Mouse (Mus musculus) midbrain, embryonic 10.5 days (tissue): ENCODE data around the gene Fam181a. TPM values are rescaled to one million over a fixed set of nuclear protein-coding genes. Genes with fewer than 3 reads are reported as not detected.

Source experiments
- DNase-seq: peaks from one replicate; pipeline ENCODE4 v3.0.0-alpha.2; 2017; ENCODE audit warnings: low spot score
- H3K27ac ChIP-seq: fragments of 300-500 bp; sonication (generic); replicated peaks from 2 replicates; pipeline ENCODE4 v1.5.1; 2016; ENCODE audit warnings: mild to moderate bottlenecking
- H3K27me3 ChIP-seq: fragments of 300-500 bp; sonication (generic); 2 replicates; pipeline ENCODE4 v1.6.1; 2016; ENCODE audit warnings: low read depth, mild to moderate bottlenecking; ENCODE audit not compliant: poor library complexity, severe bottlenecking
- H3K36me3 ChIP-seq: fragments of 300-500 bp; sonication (generic); 2 replicates; pipeline ENCODE4 v1.6.1; 2016; ENCODE audit warnings: mild to moderate bottlenecking, moderate library complexity
- H3K4me1 ChIP-seq: fragments of 300-500 bp; sonication (generic); 2 replicates; pipeline ENCODE4 v1.6.1; 2016
- H3K4me3 ChIP-seq: fragments of 300-500 bp; sonication (generic); 2 replicates; pipeline ENCODE4 v1.5.1; 2016; ENCODE audit warnings: mild to moderate bottlenecking, moderate library complexity
- H3K9me3 ChIP-seq: fragments of 300-500 bp; sonication (generic); replicated peaks from 2 replicates; pipeline ENCODE4 v1.6.1; 2016; ENCODE audit warnings: mild to moderate bottlenecking
- WGBS: fragments of 180-500 bp; shearing (Covaris S2); methylation state at CpG from one replicate; pipeline ENCODE4 v1.1.7; 2016; 5-methylcytosine and 5-hydroxymethylcytosine counted together
- polyA plus RNA-seq: library from polyadenylated mRNA; unstranded; fragments of >200 nt; fragmentation: Nextera tagmentation; extraction: Ambion mirVana; gene quantifications from 2 replicates; pipeline ENCODE4 v1.2.1, GENCODE M21; 2016

The Fam181a gene
- 52.7 and 54.9 TPM in 2 replicates for polyA plus RNA-seq

DNA sequence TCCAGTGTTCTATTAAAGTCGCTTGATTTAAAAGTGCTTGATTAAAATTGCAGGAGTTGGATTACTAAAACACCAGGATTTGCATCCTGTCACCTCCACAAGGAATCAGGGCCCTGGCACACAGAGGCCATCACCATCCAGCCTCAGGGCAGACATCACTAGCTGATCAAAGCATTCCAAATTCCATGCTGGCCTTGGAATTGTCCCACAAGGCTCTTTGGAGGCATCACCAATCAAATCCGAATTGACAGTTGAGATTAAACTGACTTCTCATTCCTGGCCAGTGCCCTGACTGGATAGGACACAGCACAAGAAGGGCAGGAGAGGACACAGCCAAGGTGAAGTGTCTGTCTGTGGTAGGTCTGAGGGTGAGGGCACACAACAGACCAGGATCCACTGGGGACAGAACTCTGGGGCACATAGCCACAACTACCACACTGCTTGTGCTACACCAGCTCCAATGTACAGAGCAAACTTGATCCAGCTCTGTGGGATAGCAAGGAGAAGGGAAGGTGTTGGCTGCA is at the start of gene Fam181a:
Gene Fam181a, plus strand, starts transcription at position 232 of the 524 bp plus-strand sequence.
- 84% methylated on average over 2 of the region's 2 CpGs for WGBS
- H3K4me3 ChIP-seq, result no peak within 1 kb of the TSS

DNA sequence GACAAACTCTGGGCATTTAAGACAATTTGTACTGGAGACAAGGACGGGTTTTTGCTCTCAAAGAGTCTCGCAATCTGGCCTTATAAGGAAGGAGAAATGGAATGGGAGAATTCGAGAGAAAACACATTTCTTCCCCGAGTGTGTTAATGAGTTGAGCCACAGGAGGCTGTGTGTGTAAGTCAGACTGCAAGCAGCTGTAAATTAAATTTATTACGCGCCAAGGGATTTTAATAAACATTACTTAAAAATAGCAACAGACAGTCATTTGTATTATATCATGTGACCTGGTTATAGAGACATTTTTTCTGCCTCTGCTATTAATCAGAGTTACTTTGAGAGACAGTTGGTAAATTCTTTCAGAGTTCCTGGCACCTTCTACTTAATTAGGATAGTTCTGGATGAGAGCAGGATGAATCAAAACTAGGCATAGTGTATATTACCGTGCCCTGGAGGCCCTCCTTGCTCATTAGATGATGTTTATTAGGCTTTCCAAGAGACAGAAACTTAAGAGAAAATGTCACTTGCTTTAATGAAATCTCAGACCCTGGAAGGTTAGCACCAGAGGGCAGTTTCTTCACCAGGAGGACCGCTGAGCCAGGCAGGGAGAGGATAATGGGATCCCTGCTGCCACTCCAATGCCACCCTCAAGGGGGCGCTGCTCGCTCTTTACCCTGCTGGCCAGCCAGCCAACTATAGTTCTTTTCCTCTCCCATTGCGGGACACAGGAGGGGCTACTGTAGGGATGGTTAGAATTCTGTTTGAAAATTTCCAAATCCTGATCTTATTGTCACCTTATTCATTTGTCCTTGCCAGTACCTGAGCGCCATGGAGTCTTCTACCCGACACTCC is 48.5 kb upstream of the Fam181a start:
- WGBS, result 67% methylated on average over 13 of the region's 13 CpGs
- H3K4me3 ChIP-seq, result no peak overlapping the region
- H3K27ac ChIP-seq, result no peak overlapping the region
- H3K36me3 ChIP-seq, result no peaks in the 10 kb centered on the region
- H3K4me1 ChIP-seq, result peaks cover 5% of the 10 kb centered on the region; the same call in 1 of the 2 replicates
- H3K27me3 ChIP-seq, result no peaks in the 10 kb centered on the region
- DNase-seq, result no peak
- no peaks in the 10 kb centered on the region for H3K9me3 ChIP-seq

More for the DNA sequence above, at the start of gene Fam181a:
- Histone ChIP-seq H3K9me3 (peaks cover 10% of the 10 kb centered on the region), H3K27me3 (peaks cover 40% of the 10 kb centered on the region), H3K4me1 (peaks cover 60% of the 10 kb centered on the region), H3K27ac (peak within 1 kb of the TSS; percentile 93), H3K36me3 (peaks cover 11% of the 10 kb centered on the region)
- DNase-seq, result no peak

- H3K36me3 ChIP-seq, result no peaks in the 10 kb centered on the region
- peaks cover 9% of the 10 kb centered on the region for H3K4me1 ChIP-seq
- no peak for DNase-seq
- no peaks in the 10 kb centered on the region for H3K9me3 ChIP-seq
- 23% methylated on average over 3 of the region's 3 CpGs for WGBS
- no peaks in the 10 kb centered on the region for H3K27me3 ChIP-seq
- H3K4me3 ChIP-seq, result no peak overlapping the region
- no peak overlapping the region for H3K27ac ChIP-seq
Observed at GRCm38 (mm10) chr12:103266605-103267004, 44.2 kb upstream of the Fam181a start.

GRCm38 (mm10) chr12:103272176-103272575 is 38.6 kb upstream of the Fam181a start:
- Histone ChIP-seq H3K27ac (no peak overlapping the region), H3K9me3 (no peaks in the 10 kb centered on the region), H3K4me1 (peaks cover 4% of the 10 kb centered on the region; the same call in 1 of the 2 replicates), H3K36me3 (no peaks in the 10 kb centered on the region), H3K4me3 (no peak overlapping the region), H3K27me3 (no peaks in the 10 kb centered on the region)
- 89% methylated on average over 3 of the region's 3 CpGs for WGBS
- DNase-seq, result no peak

DNA sequence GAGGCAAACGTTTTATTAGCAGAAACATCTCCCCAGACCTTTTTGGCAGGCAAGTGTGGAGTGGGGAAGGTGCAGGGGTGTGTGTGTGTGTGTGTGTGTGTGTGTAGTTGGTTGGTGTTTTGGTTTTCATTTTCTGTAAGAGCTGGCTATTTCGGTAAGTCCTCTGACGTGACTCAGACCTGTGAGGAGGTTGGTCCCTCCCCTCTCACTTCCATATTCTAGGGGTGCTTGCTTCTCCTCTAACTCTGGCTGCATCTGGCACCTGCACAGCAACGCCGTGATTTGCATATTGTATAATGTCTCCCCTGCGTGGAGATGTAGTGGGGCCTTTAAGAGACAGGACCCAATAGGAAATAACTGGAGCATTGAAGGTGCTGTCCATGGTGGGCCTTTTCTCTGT is 37.7 kb upstream of the Fam181a start:
- Histone ChIP-seq H3K27ac (no peak overlapping the region), H3K4me1 (peaks cover 2% of the 10 kb centered on the region; the same call in 1 of the 2 replicates), H3K27me3 (no peaks in the 10 kb centered on the region), H3K4me3 (no peak overlapping the region), H3K9me3 (peaks cover 8% of the 10 kb centered on the region; the same call in 1 of the 2 replicates), H3K36me3 (no peaks in the 10 kb centered on the region)
- WGBS, result 66% methylated on average over 6 of the region's 6 CpGs
- no peak for DNase-seq

- no peaks in the 10 kb centered on the region for H3K4me1 ChIP-seq
- H3K27me3 ChIP-seq, result no peaks in the 10 kb centered on the region
- no peaks in the 10 kb centered on the region for H3K36me3 ChIP-seq
- 91% methylated on average over 2 of the region's 2 CpGs for WGBS
- H3K4me3 ChIP-seq, result no peak overlapping the region
- H3K27ac ChIP-seq, result no peak overlapping the region
- H3K9me3 ChIP-seq, result peaks cover 12% of the 10 kb centered on the region; the same call in 1 of the 2 replicates
- DNase-seq, result no peak
Observed at GRCm38 (mm10) chr12:103273732-103274131, 37.0 kb upstream of the Fam181a start.

DNA sequence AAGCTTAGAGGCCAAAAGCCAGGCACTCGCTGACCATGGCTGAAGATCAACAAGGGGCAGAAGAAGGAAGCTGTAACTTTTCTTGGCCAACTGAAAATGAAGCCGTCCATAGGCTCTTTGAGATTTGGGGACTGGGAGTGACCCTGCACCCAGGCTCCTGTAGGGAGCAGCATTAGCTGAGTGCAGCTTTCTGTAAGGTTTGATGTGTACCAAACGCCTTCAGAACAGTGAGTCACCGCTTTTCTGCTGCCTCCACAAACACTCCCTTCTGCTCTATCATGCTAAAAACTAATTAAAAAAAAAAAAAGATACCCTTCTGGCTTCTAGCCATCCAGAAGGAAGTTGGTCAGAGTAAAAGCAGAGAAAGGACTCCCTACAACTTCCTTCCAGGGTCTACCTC is 34.4 kb upstream of the Fam181a start:
- no peaks in the 10 kb centered on the region for H3K27me3 ChIP-seq
- no peak overlapping the region for H3K4me3 ChIP-seq
- no peak overlapping the region for H3K27ac ChIP-seq
- DNase-seq, result no peak
- 77% methylated on average over 4 of the region's 4 CpGs for WGBS
- H3K9me3 ChIP-seq, result peaks cover 12% of the 10 kb centered on the region; the same call in 1 of the 2 replicates
- no peaks in the 10 kb centered on the region for H3K4me1 ChIP-seq
- no peaks in the 10 kb centered on the region for H3K36me3 ChIP-seq

GRCm38 (mm10) chr12:103281491-103281890 is 29.3 kb upstream of the Fam181a start:
- H3K9me3 ChIP-seq, result peaks cover 12% of the 10 kb centered on the region; the same call in 1 of the 2 replicates
- peaks cover 4% of the 10 kb centered on the region; the same call in 1 of the 2 replicates for H3K4me1 ChIP-seq
- no peak for DNase-seq
- H3K27me3 ChIP-seq, result no peaks in the 10 kb centered on the region
- no peak overlapping the region for H3K27ac ChIP-seq
- no peak overlapping the region for H3K4me3 ChIP-seq
- 82% methylated on average over 2 of the region's 2 CpGs for WGBS
- H3K36me3 ChIP-seq, result no peaks in the 10 kb centered on the region

GRCm38 (mm10) chr12:103281912-103282311 is 28.9 kb upstream of the Fam181a start:
- Histone ChIP-seq H3K27ac (no peak overlapping the region), H3K9me3 (peaks cover 12% of the 10 kb centered on the region; the same call in 1 of the 2 replicates), H3K36me3 (no peaks in the 10 kb centered on the region), H3K27me3 (no peaks in the 10 kb centered on the region), H3K4me1 (peaks cover 4% of the 10 kb centered on the region; the same call in 1 of the 2 replicates), H3K4me3 (no peak overlapping the region)
- DNase-seq, result no peak
- WGBS, result 78% methylated on average over 4 of the region's 4 CpGs

DNA sequence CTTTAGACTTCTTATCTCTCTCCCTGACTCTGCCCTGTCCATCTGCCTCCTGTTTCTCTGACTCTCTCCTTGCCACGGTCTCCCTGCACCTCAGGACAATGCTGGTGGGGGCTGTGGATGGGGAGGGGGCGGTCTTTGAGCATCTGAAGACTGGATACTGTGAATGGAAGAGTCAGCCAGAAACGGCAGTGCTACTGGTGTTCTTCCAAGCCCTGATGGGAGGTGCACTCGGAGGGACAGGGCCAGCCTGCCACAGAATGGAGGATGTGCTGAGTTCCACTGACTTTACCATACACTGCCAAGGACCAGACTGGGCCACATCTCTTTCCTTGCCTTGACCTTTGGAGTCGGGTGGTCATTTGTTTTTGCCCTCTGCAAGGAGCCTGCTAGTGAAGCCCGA is 27.8 kb upstream of the Fam181a start:
- H3K27ac ChIP-seq, result peak overlapping the region; percentile 30; the same call in 1 of the 2 replicates
- WGBS, result 74% methylated on average over 6 of the region's 6 CpGs
- no peaks in the 10 kb centered on the region for H3K36me3 ChIP-seq
- no peak overlapping the region for H3K4me3 ChIP-seq
- no peaks in the 10 kb centered on the region for H3K27me3 ChIP-seq
- H3K4me1 ChIP-seq, result peaks cover 4% of the 10 kb centered on the region; the same call in 1 of the 2 replicates
- peaks cover 5% of the 10 kb centered on the region; the same call in 1 of the 2 replicates for H3K9me3 ChIP-seq
- no peak for DNase-seq

DNA sequence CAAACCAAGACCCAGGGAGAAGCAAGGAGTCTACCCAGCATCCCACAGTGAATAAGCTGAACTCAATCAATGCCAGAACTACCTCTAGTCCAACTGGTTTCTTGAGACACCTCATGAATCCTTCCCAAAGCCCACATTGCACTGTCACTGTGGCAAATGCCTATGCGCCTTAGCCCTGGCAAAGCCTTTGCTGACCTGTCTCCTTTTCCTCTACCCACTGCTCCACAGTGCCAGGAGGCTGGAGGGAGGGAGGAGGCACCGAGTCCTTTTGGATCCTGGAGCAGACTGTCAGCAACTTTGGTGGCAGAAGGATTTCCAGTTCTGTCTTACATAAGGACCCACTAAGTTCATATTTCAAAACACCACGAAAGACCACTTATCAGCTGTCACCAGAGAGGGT is 27.4 kb upstream of the Fam181a start:
- H3K4me1 ChIP-seq, result peaks cover 4% of the 10 kb centered on the region; the same call in 1 of the 2 replicates
- 94% methylated on average over 3 of the region's 3 CpGs for WGBS
- DNase-seq, result no peak
- peaks cover under 1% of the 10 kb centered on the region; the same call in 1 of the 2 replicates for H3K9me3 ChIP-seq
- no peak overlapping the region for H3K27ac ChIP-seq
- H3K4me3 ChIP-seq, result no peak overlapping the region
- H3K27me3 ChIP-seq, result no peaks in the 10 kb centered on the region
- H3K36me3 ChIP-seq, result no peaks in the 10 kb centered on the region

GRCm38 (mm10) chr12:103287276-103287675 is 23.5 kb upstream of the Fam181a start:
- WGBS, result 75% methylated on average over 4 of the region's 4 CpGs
- no peak overlapping the region for H3K4me3 ChIP-seq
- peaks cover 22% of the 10 kb centered on the region for H3K4me1 ChIP-seq

DNA sequence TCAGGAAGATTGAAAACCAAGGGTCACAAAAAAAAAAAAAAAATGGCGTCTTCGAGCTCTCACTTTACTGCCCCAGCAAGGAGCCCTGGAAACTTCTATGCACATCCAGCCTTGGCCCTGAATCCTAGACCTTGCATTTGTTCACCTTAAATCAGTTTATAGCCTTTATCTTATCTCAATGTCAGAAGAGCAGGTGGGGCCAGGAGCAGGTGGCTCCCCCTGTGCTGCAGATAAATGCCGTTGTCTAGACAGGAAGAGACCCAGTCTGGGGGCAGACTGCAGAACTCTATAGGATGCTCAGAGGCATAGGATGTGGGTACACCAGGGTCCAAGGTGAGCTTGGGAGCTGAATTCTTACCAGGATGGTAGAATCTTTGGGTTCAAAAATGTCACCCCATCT is 18.4 kb upstream of the Fam181a start:
- no peak overlapping the region for H3K27ac ChIP-seq
- H3K36me3 ChIP-seq, result no peaks in the 10 kb centered on the region
- H3K4me3 ChIP-seq, result no peak overlapping the region
- H3K4me1 ChIP-seq, result peaks cover 22% of the 10 kb centered on the region
- H3K27me3 ChIP-seq, result no peaks in the 10 kb centered on the region
- no peak for DNase-seq
- WGBS, result 89% methylated on average over 3 of the region's 3 CpGs
- H3K9me3 ChIP-seq, result no peaks in the 10 kb centered on the region; the same call in 1 of the 2 replicates

More at GRCm38 (mm10) chr12:103287276-103287675, 23.5 kb upstream of the Fam181a start:
- no peaks in the 10 kb centered on the region for H3K9me3 ChIP-seq
- no peaks in the 10 kb centered on the region for H3K36me3 ChIP-seq
- H3K27ac ChIP-seq, result no peak overlapping the region
- DNase-seq, result no peak
- no peaks in the 10 kb centered on the region for H3K27me3 ChIP-seq
